Mouse (Mus musculus) brain, embryonic 14.5 days (tissue): ENCODE measurements around the gene Afg1l. TPM values are rescaled to one million over a fixed set of nuclear protein-coding genes. Genes with fewer than 3 reads are reported as not detected.

ENCODE experiments used
- DNase-seq: peaks from one replicate; pipeline ENCODE4 v3.0.0-alpha.2; 2011; ENCODE audit warnings: low read depth
- CTCF ChIP-seq: fragments of 200-500 bp; IDR thresholded peaks from 2 replicates; pipeline ENCODE4 v1.5.1; 2012; ENCODE audit warnings: inconsistent platforms, mild to moderate bottlenecking, moderate library complexity, borderline replicate concordance; ENCODE audit not compliant: insufficient read depth, insufficient read length; ENCODE audit errors: extremely low read depth
- POLR2A ChIP-seq: fragments of 200-500 bp; IDR thresholded peaks from 2 replicates; pipeline ENCODE4 v1.6.1; 2012; ENCODE audit warnings: mild to moderate bottlenecking, inconsistent platforms, borderline replicate concordance; ENCODE audit not compliant: poor library complexity, insufficient read depth, insufficient read length, severe bottlenecking; ENCODE audit errors: extremely low read depth
- polyA plus RNA-seq: library from polyadenylated mRNA; depleted of rRNA; stranded (reverse); fragments of >200 nt; gene quantifications from 2 replicates; pipeline ENCODE4 v1.2.3, GENCODE M21; 2012; rRNA removed

The Afg1l gene
- polyA plus RNA-seq, 1 experiment, result 4.9 TPM

- DNase-seq, result no peak
- TF ChIP-seq CTCF, result no peak
- TF ChIP-seq POLR2A, result no peak
Measured at GRCm38 (mm10) chr10:42271454-42272230, 206.7 kb downstream of the Afg1l start.

- TF ChIP-seq CTCF (no peak), POLR2A (no peak)
- no peak for DNase-seq
Measured at GRCm38 (mm10) chr10:42270277-42271083, 207.9 kb downstream of the Afg1l start.

- DNase-seq, result no peak
- no peak for TF ChIP-seq CTCF
Measured at GRCm38 (mm10) chr10:42269281-42270025, 208.9 kb downstream of the Afg1l start.

- TF ChIP-seq POLR2A (no peak), CTCF (no peak)
- no peak for DNase-seq
Measured at GRCm38 (mm10) chr10:42267811-42268545, 210.4 kb downstream of the Afg1l start.

- DNase-seq, result no peak
- TF ChIP-seq CTCF (no peak), POLR2A (no peak)
Measured at GRCm38 (mm10) chr10:42265021-42265689, 213.2 kb downstream of the Afg1l start.

- TF ChIP-seq POLR2A, result no peak
- TF ChIP-seq CTCF, result no peak
Measured at GRCm38 (mm10) chr10:42264195-42264594, 214.2 kb downstream of the Afg1l start.

GRCm38 (mm10) chr10:42263701-42264100 lies 214.7 kb downstream of the Afg1l start:
- DNase-seq, result no peak
- TF ChIP-seq CTCF, result no peak
- no peak for TF ChIP-seq POLR2A

More at GRCm38 (mm10) chr10:42264195-42264594, 214.2 kb downstream of the Afg1l start:
- no peak for DNase-seq

Other genes with a start within 250 kb of the Afg1l start
- 9.5 and 14.6 TPM in 2 replicates for gene Foxo3, start 201.8 kb downstream of the Afg1l start, polyA plus RNA-seq
- 269 and 325 TPM in 2 replicates for gene Snx3, start 23.5 kb upstream of the Afg1l start, polyA plus RNA-seq
- 14.6 and 34.7 TPM in 2 replicates for gene Nr2e1, start 105.1 kb upstream of the Afg1l start, polyA plus RNA-seq
- 29.2 and 37.4 TPM in 2 replicates for gene Ostm1, start 105.3 kb upstream of the Afg1l start, polyA plus RNA-seq